Mouse (Mus musculus) forebrain, embryonic 11.5 days (tissue): ENCODE measurements at regions not wholly inside any gene's neighbourhood (a gene's known extent, or its start where the extent isn't known, plus 50 kb on each side); places are given as distances from the start of the nearest gene placed in this dataset.

Experiments
- ATAC-seq: fragments of 200-750 bp; cut with Nextera tagmentation; replicated peaks from 2 replicates; pipeline ENCODE4 v1.8.0; 2017; ENCODE audit warnings: moderate TSS enrichment; ENCODE audit not compliant: low FRiP score
- DNase-seq: peaks from one replicate; pipeline ENCODE4 v3.0.0-alpha.2; 2017; ENCODE audit warnings: low spot score
- H3K27ac ChIP-seq: fragments of 300-500 bp; sonication (generic); 2 replicates; pipeline ENCODE4 v1.5.1; 2014; ENCODE audit warnings: low read depth, low read length
- H3K27me3 ChIP-seq: fragments of 300-500 bp; sonication (generic); 2 replicates; pipeline ENCODE4 v1.6.1; 2014; ENCODE audit warnings: mild to moderate bottlenecking, low read length, mixed read lengths; ENCODE audit not compliant: control insufficient read depth, insufficient read depth
- H3K36me3 ChIP-seq: fragments of 300-500 bp; sonication (generic); 2 replicates; pipeline ENCODE4 v1.6.1; 2014; ENCODE audit warnings: mild to moderate bottlenecking, low read length, moderate library complexity, mixed read lengths; ENCODE audit not compliant: control insufficient read depth, insufficient read depth
- H3K4me1 ChIP-seq: fragments of 300-500 bp; sonication (generic); replicated peaks from 2 replicates; pipeline ENCODE4 v1.6.1; 2014; ENCODE audit warnings: low read length, mixed read lengths; ENCODE audit not compliant: control insufficient read depth, insufficient read depth
- H3K4me2 ChIP-seq: fragments of 300-500 bp; sonication (generic); 2 replicates; pipeline ENCODE4 v1.6.1; 2014; ENCODE audit warnings: low read depth, mild to moderate bottlenecking, low read length, moderate library complexity, mixed read lengths; ENCODE audit not compliant: severe bottlenecking
- H3K4me3 ChIP-seq: fragments of 300-500 bp; sonication (generic); 2 replicates; pipeline ENCODE4 v1.5.1; 2014; ENCODE audit warnings: low read depth, low read length
- H3K9ac ChIP-seq: fragments of 300-500 bp; sonication (generic); 2 replicates; pipeline ENCODE4 v1.6.1; 2014; ENCODE audit warnings: low read length
- H3K9me3 ChIP-seq: fragments of 300-500 bp; sonication (generic); 2 replicates; pipeline ENCODE4 v1.6.1; 2016; ENCODE audit warnings: low read length, mixed read lengths; ENCODE audit not compliant: control insufficient read depth
- WGBS: fragments of 180-500 bp; shearing (Covaris S2); extraction: QIAGEN DNeasy Blood & Tissue Kit; methylation state at CpG from one replicate; pipeline ENCODE4 v1.1.7; 2014; 5-methylcytosine and 5-hydroxymethylcytosine counted together

DNA sequence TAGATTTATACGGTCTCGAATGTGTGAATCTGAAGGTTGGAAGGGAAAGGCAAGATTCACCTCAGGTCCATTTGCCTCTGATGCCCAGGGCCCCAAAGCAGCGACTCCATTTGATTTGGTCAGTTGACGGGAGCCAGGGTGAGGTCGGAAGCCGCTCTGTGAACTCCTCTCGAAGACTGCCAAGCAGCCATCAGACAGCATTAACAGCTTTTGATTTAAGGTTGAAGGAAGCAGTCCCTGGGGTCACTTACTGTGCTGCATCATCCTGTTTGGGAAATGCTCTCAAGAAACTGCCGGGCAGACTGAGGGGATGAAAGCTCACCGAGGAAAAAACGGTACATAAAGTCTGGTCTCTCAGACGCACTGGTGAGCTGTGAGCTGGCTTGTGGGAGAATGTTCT is 62.2 kb upstream of the Atrnl1 start:
- H3K4me2 ChIP-seq, result no peak overlapping the region
- ATAC-seq, result no peak
- WGBS, result 91% methylated on average over 11 of the region's 11 CpGs
- no peak overlapping the region for H3K27ac ChIP-seq
- H3K9ac ChIP-seq, result no peak overlapping the region
- no peak overlapping the region for H3K4me3 ChIP-seq
- H3K9me3 ChIP-seq, result no peaks in the 10 kb centered on the region
- no peaks in the 10 kb centered on the region for H3K27me3 ChIP-seq
- no peaks in the 10 kb centered on the region for H3K36me3 ChIP-seq
- 0 out of 2 replicates have a peak, but pooled peaks cover 3% of the 10 kb centered on the region for H3K4me1 ChIP-seq
- no peak for DNase-seq

GRCm38 (mm10) chr19:57552964-57553740 is 57.7 kb upstream of the Atrnl1 start:
- Histone ChIP-seq H3K27ac (no peak overlapping the region), H3K27me3 (no peaks in the 10 kb centered on the region), H3K4me1 (no peaks in the 10 kb centered on the region), H3K4me3 (no peak overlapping the region), H3K9me3 (no peaks in the 10 kb centered on the region), H3K36me3 (no peaks in the 10 kb centered on the region), H3K4me2 (no peak overlapping the region), H3K9ac (no peak overlapping the region)
- ATAC-seq, result no peak
- 82% methylated on average over 11 of the region's 11 CpGs for WGBS
- no peak for DNase-seq

GRCm38 (mm10) chr19:57554086-57554485 is 56.7 kb upstream of the Atrnl1 start:
- H3K27me3 ChIP-seq, result no peaks in the 10 kb centered on the region
- H3K9ac ChIP-seq, result no peak overlapping the region
- no peaks in the 10 kb centered on the region for H3K36me3 ChIP-seq
- H3K4me3 ChIP-seq, result no peak overlapping the region
- 90% methylated on average over 6 of the region's 6 CpGs for WGBS
- peaks cover 7% of the 10 kb centered on the region for H3K4me1 ChIP-seq
- ATAC-seq (no peak), DNase-seq (no peak)
- no peaks in the 10 kb centered on the region for H3K9me3 ChIP-seq
- no peak overlapping the region for H3K4me2 ChIP-seq
- no peak overlapping the region for H3K27ac ChIP-seq

DNA sequence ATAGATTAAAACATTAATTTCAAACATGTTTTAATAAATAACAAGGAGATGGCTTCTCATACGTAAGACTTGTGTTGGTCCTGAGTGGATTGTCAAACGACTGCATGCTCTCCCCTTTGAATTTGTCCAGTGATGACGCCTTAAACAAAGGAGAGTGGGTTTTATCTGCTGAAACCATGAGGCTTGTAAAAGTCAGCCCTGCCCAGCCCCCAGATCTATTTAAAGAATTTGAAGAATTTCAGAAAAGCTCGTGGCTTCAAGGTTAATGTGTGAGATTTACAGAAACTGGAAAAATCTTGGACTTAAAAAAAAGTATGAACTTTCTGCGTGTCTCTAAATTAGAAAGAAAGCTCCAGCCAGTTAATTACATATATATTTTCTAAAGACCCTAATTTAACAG is 55.5 kb upstream of the Atrnl1 start:
- Histone ChIP-seq H3K4me1 (peaks cover 7% of the 10 kb centered on the region), H3K27ac (no peak overlapping the region), H3K4me3 (no peak overlapping the region), H3K9me3 (no peaks in the 10 kb centered on the region), H3K36me3 (no peaks in the 10 kb centered on the region), H3K27me3 (no peaks in the 10 kb centered on the region), H3K9ac (no peak overlapping the region), H3K4me2 (no peak overlapping the region)
- DNase-seq (no peak), ATAC-seq (no peak)
- 51% methylated on average over 5 of the region's 5 CpGs for WGBS

DNA sequence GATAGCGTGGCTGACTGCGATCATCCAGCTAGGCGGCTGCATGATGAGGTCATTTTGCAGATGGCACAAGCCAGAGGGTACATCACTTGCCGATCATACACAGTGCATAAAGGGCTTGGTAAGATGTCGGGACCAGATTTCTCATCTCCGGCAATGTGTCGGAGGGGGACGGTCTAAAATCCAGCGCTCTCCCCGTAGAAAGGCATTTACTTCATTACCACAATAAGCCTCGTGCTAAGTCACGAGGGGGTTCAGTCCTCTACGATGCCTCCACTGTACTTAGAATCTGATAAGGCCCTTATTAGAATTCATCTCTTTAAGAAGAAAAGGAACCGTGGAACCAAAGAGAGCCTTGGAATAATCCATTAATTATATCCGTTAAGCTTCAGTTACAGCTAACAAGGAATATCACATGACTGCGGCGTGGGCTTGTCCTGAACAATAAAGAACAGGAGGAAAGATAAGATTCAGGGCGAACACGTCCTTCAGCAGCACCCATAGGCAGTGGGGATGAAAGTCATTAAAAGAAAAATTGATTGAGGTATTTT is 52.3 kb upstream of the Atrnl1 start:
- no peak overlapping the region; the same call in 1 of the 2 replicates for H3K27ac ChIP-seq

GRCm38 (mm10) chr19:57560757-57561156 is 50.1 kb upstream of the Atrnl1 start:
- no peaks in the 10 kb centered on the region for H3K36me3 ChIP-seq
- 39% methylated on average over 3 of the region's 3 CpGs for WGBS
- peaks cover 7% of the 10 kb centered on the region for H3K4me1 ChIP-seq
- ATAC-seq (no peak), DNase-seq (no peak)
- no peak overlapping the region for H3K4me2 ChIP-seq
- H3K9ac ChIP-seq, result no peak overlapping the region
- no peak overlapping the region for H3K4me3 ChIP-seq
- H3K27ac ChIP-seq, result no peak overlapping the region
- H3K9me3 ChIP-seq, result no peaks in the 10 kb centered on the region
- no peaks in the 10 kb centered on the region for H3K27me3 ChIP-seq

More for the DNA sequence above, 52.3 kb upstream of the Atrnl1 start:
- DNase-seq, result no peak
- Histone ChIP-seq H3K27me3 (no peaks in the 10 kb centered on the region), H3K4me2 (no peak overlapping the region), H3K9me3 (no peaks in the 10 kb centered on the region), H3K4me1 (peaks cover 7% of the 10 kb centered on the region), H3K36me3 (no peaks in the 10 kb centered on the region), H3K9ac (no peak overlapping the region), H3K4me3 (no peak overlapping the region)
- 53% methylated on average over 19 of the region's 19 CpGs for WGBS
- ATAC-seq, result peak; percentile 39; the same call in 1 of the 2 replicates
